Mouse (Mus musculus) forebrain, embryonic 13.5 days (tissue): ENCODE results near the gene Dock10. TPM values are rescaled to one million over a fixed set of nuclear protein-coding genes. Genes with fewer than 3 reads are reported as not detected.

Experiments used
- ATAC-seq: fragments of 200-750 bp; cut with Nextera tagmentation; 2 replicates; pipeline ENCODE4 v1.8.0; 2017
- H3K27ac ChIP-seq: fragments of 300-500 bp; sonication (generic); 2 replicates; pipeline ENCODE4 v1.5.1; 2015; ENCODE audit warnings: inconsistent platforms, mild to moderate bottlenecking, moderate library complexity
- H3K27me3 ChIP-seq: fragments of 300-500 bp; sonication (generic); 2 replicates; pipeline ENCODE4 v1.6.1; 2015; ENCODE audit warnings: mild to moderate bottlenecking, inconsistent platforms
- H3K36me3 ChIP-seq: fragments of 300-500 bp; sonication (generic); 2 replicates; pipeline ENCODE4 v1.6.1; 2015; ENCODE audit warnings: mild to moderate bottlenecking, inconsistent platforms; ENCODE audit not compliant: poor library complexity, severe bottlenecking
- H3K4me1 ChIP-seq: fragments of 300-500 bp; sonication (generic); 2 replicates; pipeline ENCODE4 v1.6.1; 2015; ENCODE audit warnings: inconsistent platforms
- H3K4me2 ChIP-seq: fragments of 300-500 bp; sonication (generic); 2 replicates; pipeline ENCODE4 v1.6.1; 2015; ENCODE audit warnings: inconsistent platforms, mild to moderate bottlenecking, moderate library complexity
- H3K4me3 ChIP-seq: fragments of 300-500 bp; sonication (generic); 2 replicates; pipeline ENCODE4 v1.5.1; 2015; ENCODE audit warnings: mild to moderate bottlenecking, inconsistent platforms
- H3K9ac ChIP-seq: fragments of 300-500 bp; sonication (generic); 2 replicates; pipeline ENCODE4 v1.6.1; 2015; ENCODE audit warnings: mild to moderate bottlenecking, inconsistent platforms
- H3K9me3 ChIP-seq: fragments of 300-500 bp; sonication (generic); replicated peaks from 2 replicates; pipeline ENCODE4 v1.6.1; 2016; ENCODE audit warnings: inconsistent platforms
- WGBS: fragments of 180-500 bp; shearing (Covaris S2); methylation state at CpG from one replicate; pipeline ENCODE4 v1.1.7; 2015; 5-methylcytosine and 5-hydroxymethylcytosine counted together
- polyA plus RNA-seq: library from polyadenylated mRNA; unstranded; fragments of >200 nt; fragmentation: Nextera tagmentation; extraction: Ambion mirVana; gene quantifications from 2 replicates; pipeline ENCODE4 v1.2.1, GENCODE M21; 2015

Dock10 gene
- polyA plus RNA-seq, 1 experiment from 2014 or later: 1.3 TPM

- no peak overlapping the region for H3K9ac ChIP-seq
- 90% methylated on average over 5 of the region's 5 CpGs for WGBS
- H3K27ac ChIP-seq: no peak overlapping the region
- H3K4me2 ChIP-seq: no peak overlapping the region
- no peak overlapping the region for H3K4me3 ChIP-seq
- H3K36me3 ChIP-seq: no peaks in the 10 kb centered on the region
- no peaks in the 10 kb centered on the region for H3K27me3 ChIP-seq
- no peaks in the 10 kb centered on the region for H3K9me3 ChIP-seq
- ATAC-seq: no peak
- peaks cover 4% of the 10 kb centered on the region; the same call in 1 of the 2 replicates for H3K4me1 ChIP-seq
Observed at GRCm38 (mm10) chr1:80483419-80483818, 274.9 kb downstream of the Dock10 start.

DNA sequence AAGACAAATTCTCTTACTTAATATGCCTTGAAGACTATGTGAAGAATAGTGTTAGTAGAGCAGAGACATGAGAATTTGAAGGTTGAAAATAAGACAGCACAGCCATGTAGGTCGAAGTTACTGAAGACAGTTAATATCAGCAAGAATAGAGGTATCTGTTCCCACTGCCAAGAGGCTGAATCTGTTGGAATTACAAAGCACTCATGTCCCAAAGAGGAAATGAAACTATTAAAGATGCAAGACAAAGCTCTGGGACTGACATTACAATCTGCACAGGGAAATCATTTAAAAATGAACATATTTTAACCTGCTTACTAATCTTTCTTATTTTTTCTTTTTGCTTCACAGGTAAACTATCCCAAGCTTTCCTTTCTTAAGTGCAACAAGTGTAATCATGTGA, 283.4 kb downstream of the Dock10 start:
- no peak overlapping the region for H3K9ac ChIP-seq
- no peak overlapping the region for H3K4me2 ChIP-seq
- H3K4me1 ChIP-seq: no peaks in the 10 kb centered on the region
- 78% methylated on average over 1 of the region's 1 CpGs for WGBS
- H3K36me3 ChIP-seq: no peaks in the 10 kb centered on the region
- no peaks in the 10 kb centered on the region for H3K27me3 ChIP-seq
- no peak overlapping the region for H3K27ac ChIP-seq
- H3K9me3 ChIP-seq: no peaks in the 10 kb centered on the region
- ATAC-seq: no peak
- H3K4me3 ChIP-seq: no peak overlapping the region

- Histone ChIP-seq H3K27me3 (no peaks in the 10 kb centered on the region), H3K36me3 (no peaks in the 10 kb centered on the region), H3K4me1 (no peaks in the 10 kb centered on the region), H3K9ac (no peak overlapping the region), H3K9me3 (no peaks in the 10 kb centered on the region), H3K27ac (no peak overlapping the region), H3K4me3 (no peak overlapping the region), H3K4me2 (no peak overlapping the region)
- ATAC-seq: no peak
- WGBS: 97% methylated on average over 1 of the region's 1 CpGs
Observed at GRCm38 (mm10) chr1:80472395-80472794, 285.9 kb downstream of the Dock10 start.

DNA sequence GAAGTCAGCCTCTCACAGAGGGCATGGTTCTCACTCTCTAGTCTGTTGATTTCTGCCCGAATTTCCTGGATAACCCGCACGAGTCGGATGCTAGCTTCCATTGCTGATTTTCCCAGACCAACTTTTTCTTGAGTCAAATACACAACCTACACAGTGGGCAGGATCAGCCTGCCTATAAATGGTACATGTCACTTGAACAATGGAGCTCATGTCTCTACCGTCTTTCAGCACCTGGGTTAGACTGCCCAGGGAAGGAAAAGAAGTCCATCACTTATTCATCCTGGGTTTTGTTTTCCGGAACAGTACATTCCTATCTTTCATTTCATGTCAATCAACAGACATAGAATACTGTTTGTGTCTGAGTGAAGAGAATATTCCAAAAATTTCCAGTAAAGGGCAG, 297.0 kb downstream of the Dock10 start, which contains the start of gene Gm45261:
Gm45261 (minus strand) TSS at position 101 of the 400 bp plus-strand sequence.
- no peak within 1 kb of the TSS for H3K27ac ChIP-seq
- no peaks in the 10 kb centered on the region for H3K36me3 ChIP-seq
- H3K4me1 ChIP-seq: no peaks in the 10 kb centered on the region
- no peak within 1 kb of the TSS for H3K4me2 ChIP-seq
- WGBS: 86% methylated on average over 6 of the region's 6 CpGs
- no peak within 1 kb of the TSS for H3K4me3 ChIP-seq
- no peak within 1 kb of the TSS for H3K9ac ChIP-seq
- H3K9me3 ChIP-seq: no peaks in the 10 kb centered on the region
- ATAC-seq: no peak
- no peaks in the 10 kb centered on the region for H3K27me3 ChIP-seq

DNA sequence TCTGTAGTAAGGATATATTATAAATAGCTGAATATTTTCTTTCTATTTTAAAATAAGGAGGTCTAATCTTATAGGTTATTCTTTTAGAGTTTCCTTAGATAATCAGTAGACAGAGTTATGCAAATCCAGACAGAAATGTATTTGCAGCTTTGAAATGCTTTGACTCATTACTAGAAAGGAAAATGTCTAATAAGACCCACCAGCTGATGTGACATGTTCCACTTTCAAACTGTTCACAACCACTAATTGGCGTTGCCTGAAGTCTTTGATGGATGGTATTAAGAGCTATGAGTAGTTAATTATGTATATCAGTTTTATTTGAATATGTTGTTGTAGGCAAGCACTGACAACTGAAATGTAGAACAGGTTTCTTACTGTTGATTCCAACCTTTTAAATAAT, 298.4 kb downstream of the Dock10 start:
- H3K4me1 ChIP-seq: no peaks in the 10 kb centered on the region
- ATAC-seq: peak; percentile 68
- 62% methylated on average over 1 of the region's 1 CpGs for WGBS
- H3K9ac ChIP-seq: no peak overlapping the region
- no peak overlapping the region for H3K4me3 ChIP-seq
- H3K36me3 ChIP-seq: no peaks in the 10 kb centered on the region
- H3K4me2 ChIP-seq: no peak overlapping the region
- H3K9me3 ChIP-seq: no peaks in the 10 kb centered on the region
- no peak overlapping the region for H3K27ac ChIP-seq
- no peaks in the 10 kb centered on the region for H3K27me3 ChIP-seq

GRCm38 (mm10) chr1:80459477-80459876, 298.9 kb downstream of the Dock10 start:
- Histone ChIP-seq H3K9me3 (no peaks in the 10 kb centered on the region), H3K4me1 (no peaks in the 10 kb centered on the region), H3K27me3 (no peaks in the 10 kb centered on the region), H3K9ac (no peak overlapping the region), H3K27ac (no peak overlapping the region), H3K4me2 (no peak overlapping the region), H3K36me3 (no peaks in the 10 kb centered on the region), H3K4me3 (no peak overlapping the region)
- ATAC-seq: no peak; the same call in 1 of the 2 replicates

GRCm38 (mm10) chr1:80453971-80454370, 304.4 kb downstream of the Dock10 start:
- H3K9me3 ChIP-seq: no peaks in the 10 kb centered on the region
- no peak overlapping the region for H3K4me3 ChIP-seq
- no peak overlapping the region for H3K9ac ChIP-seq
- no peak for ATAC-seq
- no peaks in the 10 kb centered on the region for H3K36me3 ChIP-seq
- no peak overlapping the region for H3K27ac ChIP-seq
- WGBS: 83% methylated on average over 2 of the region's 2 CpGs
- no peak overlapping the region for H3K4me2 ChIP-seq
- H3K27me3 ChIP-seq: no peaks in the 10 kb centered on the region
- no peaks in the 10 kb centered on the region for H3K4me1 ChIP-seq

DNA sequence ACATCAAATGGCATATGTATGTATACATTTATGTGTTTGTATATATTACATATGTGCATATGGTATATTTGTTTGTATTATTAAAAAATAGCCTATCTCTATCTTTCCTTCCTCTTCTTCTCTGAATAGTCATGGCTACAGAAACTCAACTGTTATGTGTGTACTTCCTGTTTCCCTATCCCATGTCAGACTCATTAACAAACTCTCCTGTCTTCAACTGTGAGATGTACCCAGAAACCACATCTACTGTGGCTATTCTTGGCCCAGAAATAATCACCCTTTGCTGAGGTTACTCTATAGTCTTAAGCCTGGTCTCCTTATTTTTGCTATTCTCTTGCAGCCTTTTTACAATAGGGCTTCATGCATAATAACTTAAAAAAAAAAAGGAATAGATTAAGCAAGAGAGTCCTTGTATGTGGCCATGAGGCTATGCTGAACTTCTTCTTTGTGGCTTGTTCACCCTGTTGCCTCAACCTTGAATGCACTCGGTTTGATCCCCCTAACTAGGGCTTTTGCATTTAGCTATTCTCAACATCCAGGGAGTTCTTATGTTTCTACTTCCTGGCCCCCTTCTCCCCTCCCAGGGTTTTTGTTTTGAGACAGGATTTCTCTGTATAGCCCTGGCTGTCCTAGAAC, 306.3 kb downstream of the Dock10 start:
- H3K4me3 ChIP-seq: no peak overlapping the region
- H3K27ac ChIP-seq: no peak overlapping the region
- H3K4me1 ChIP-seq: no peaks in the 10 kb centered on the region
- WGBS: 83% methylated on average over 1 of the region's 1 CpGs
- H3K36me3 ChIP-seq: no peaks in the 10 kb centered on the region
- no peak overlapping the region for H3K4me2 ChIP-seq
- H3K9ac ChIP-seq: no peak overlapping the region
- ATAC-seq: no peak
- H3K9me3 ChIP-seq: no peaks in the 10 kb centered on the region
- H3K27me3 ChIP-seq: no peaks in the 10 kb centered on the region
